28 mouse cellular contexts compared by ENCODE assay signal in genomic region chr16:57038600-57038999, GRCm38 (mm10). TPM values are rescaled to one million over a fixed set of nuclear protein-coding genes. Genes with fewer than 3 reads are reported as not detected.
"Had no signal": no experiment of that assay in that cellular context is flagged by ENCODE, and none has a peak within 500 bp of the region (broad histone marks: within the 10 kb centered on the region; RNA-seq: fewer than 3 reads in every experiment).

No protein-coding gene starts in this region.

- DNase-seq: forebrain, postnatal 0 days; gastrocnemius, postnatal 14 days; gastrocnemius, postnatal 36 days; heart, adult 11 months; heart, adult 2 months; heart, postnatal 14 days; heart, postnatal 36 days; kidney, adult 11 months; kidney, postnatal 14 days; layer of hippocampus, adult 9-11 months; layer of hippocampus, postnatal 36 days; left cerebral cortex, postnatal 4 days had no signal

- H3K4me3 ChIP-seq: heart, adult 2 months; heart, embryonic 13.5 days; heart, embryonic 15.5 days; hindbrain, embryonic 13.5 days; hindbrain, embryonic 15.5 days; limb, embryonic 13.5 days; limb, embryonic 15.5 days; liver, embryonic 12.5 days had no signal

- H3K9ac ChIP-seq: forebrain, postnatal 0 days; heart, embryonic 13.5 days; heart, embryonic 15.5 days; hindbrain, embryonic 13.5 days; hindbrain, embryonic 15.5 days; limb, embryonic 13.5 days; limb, embryonic 15.5 days; liver, embryonic 12.5 days; liver, embryonic 14.5 days had no signal

- H3K4me2 ChIP-seq: heart, embryonic 11.5 days; heart, embryonic 13.5 days; heart, embryonic 15.5 days; hindbrain, embryonic 13.5 days; hindbrain, embryonic 15.5 days; limb, embryonic 13.5 days; limb, embryonic 15.5 days; liver, embryonic 12.5 days had no signal

- H3K27ac ChIP-seq: heart, adult 2 months; heart, embryonic 13.5 days; heart, embryonic 15.5 days; hindbrain, embryonic 13.5 days; hindbrain, embryonic 15.5 days; hindbrain, postnatal 0 days; kidney, postnatal 0 days; limb, embryonic 13.5 days; limb, embryonic 15.5 days; liver, embryonic 12.5 days; liver, embryonic 14.5 days had no signal

- H3K27me3 ChIP-seq: heart, embryonic 13.5 days; heart, embryonic 15.5 days; hindbrain, embryonic 13.5 days; hindbrain, embryonic 15.5 days; limb, embryonic 13.5 days; limb, embryonic 15.5 days; liver, embryonic 12.5 days had no signal

- H3K9me3 ChIP-seq: heart, embryonic 13.5 days; heart, embryonic 15.5 days; hindbrain, embryonic 13.5 days; hindbrain, embryonic 15.5 days; limb, embryonic 13.5 days; limb, embryonic 15.5 days; liver, embryonic 12.5 days had no signal

- H3K36me3 ChIP-seq: heart, embryonic 13.5 days; heart, embryonic 15.5 days; hindbrain, embryonic 13.5 days; hindbrain, embryonic 15.5 days; limb, embryonic 13.5 days; limb, embryonic 15.5 days; liver, embryonic 12.5 days had no signal

- H3K4me1 ChIP-seq: heart, embryonic 13.5 days; heart, embryonic 15.5 days; hindbrain, embryonic 13.5 days; hindbrain, embryonic 15.5 days; limb, embryonic 13.5 days; limb, embryonic 15.5 days; liver, embryonic 12.5 days had no signal

- ATAC-seq: forebrain, postnatal 0 days; hindbrain, postnatal 0 days; liver, embryonic 12.5 days had no signal

RNA-seq across cellular contexts. Expression of gene Tmem45a2, which starts 32.6 kb away (rescaled TPM):
- polyA plus RNA-seq: forebrain, postnatal 0 days; gonadal fat pad, adult 2 months; heart, adult 2 months; heart, embryonic 11.5 days; hindbrain, embryonic 11.5 days; large intestine, adult 2 months; limb, embryonic 11.5 days; limb, embryonic 15.5 days; liver, adult 2 months; liver, embryonic 12.5 days had no signal
